Mouse (Mus musculus) forebrain, embryonic 11.5 days (tissue): ENCODE results near the gene Clcn2. TPM values are rescaled to one million over a fixed set of nuclear protein-coding genes. Genes with fewer than 3 reads are reported as not detected.
A peak's percentile ranks its signal among the peaks of the same experiment; 100 is the strongest.

Experiments
- ATAC-seq: fragments of 200-750 bp; cut with Nextera tagmentation; replicated peaks from 2 replicates; pipeline ENCODE4 v1.8.0; 2017; ENCODE audit warnings: moderate TSS enrichment; ENCODE audit not compliant: low FRiP score
- DNase-seq: peaks from one replicate; pipeline ENCODE4 v3.0.0-alpha.2; 2017; ENCODE audit warnings: low spot score
- H3K27ac ChIP-seq: fragments of 300-500 bp; sonication (generic); 2 replicates; pipeline ENCODE4 v1.5.1; 2014; ENCODE audit warnings: low read depth, low read length
- H3K27me3 ChIP-seq: fragments of 300-500 bp; sonication (generic); 2 replicates; pipeline ENCODE4 v1.6.1; 2014; ENCODE audit warnings: mild to moderate bottlenecking, low read length, mixed read lengths; ENCODE audit not compliant: control insufficient read depth, insufficient read depth
- H3K36me3 ChIP-seq: fragments of 300-500 bp; sonication (generic); 2 replicates; pipeline ENCODE4 v1.6.1; 2014; ENCODE audit warnings: mild to moderate bottlenecking, low read length, moderate library complexity, mixed read lengths; ENCODE audit not compliant: control insufficient read depth, insufficient read depth
- H3K4me1 ChIP-seq: fragments of 300-500 bp; sonication (generic); replicated peaks from 2 replicates; pipeline ENCODE4 v1.6.1; 2014; ENCODE audit warnings: low read length, mixed read lengths; ENCODE audit not compliant: control insufficient read depth, insufficient read depth
- H3K4me2 ChIP-seq: fragments of 300-500 bp; sonication (generic); 2 replicates; pipeline ENCODE4 v1.6.1; 2014; ENCODE audit warnings: low read depth, mild to moderate bottlenecking, low read length, moderate library complexity, mixed read lengths; ENCODE audit not compliant: severe bottlenecking
- H3K4me3 ChIP-seq: fragments of 300-500 bp; sonication (generic); 2 replicates; pipeline ENCODE4 v1.5.1; 2014; ENCODE audit warnings: low read depth, low read length
- H3K9ac ChIP-seq: fragments of 300-500 bp; sonication (generic); 2 replicates; pipeline ENCODE4 v1.6.1; 2014; ENCODE audit warnings: low read length
- H3K9me3 ChIP-seq: fragments of 300-500 bp; sonication (generic); 2 replicates; pipeline ENCODE4 v1.6.1; 2016; ENCODE audit warnings: low read length, mixed read lengths; ENCODE audit not compliant: control insufficient read depth
- WGBS: fragments of 180-500 bp; shearing (Covaris S2); extraction: QIAGEN DNeasy Blood & Tissue Kit; methylation state at CpG from one replicate; pipeline ENCODE4 v1.1.7; 2014; 5-methylcytosine and 5-hydroxymethylcytosine counted together
- polyA plus RNA-seq: library from polyadenylated mRNA; unstranded; fragments of >200 nt; fragmentation: Nextera tagmentation; extraction: Ambion mirVana; gene quantifications from 2 replicates; pipeline ENCODE4 v1.2.1, GENCODE M21; 2014

The Clcn2 gene
- polyA plus RNA-seq, 1 experiment from 2014 or later = 16.5 TPM

DNA sequence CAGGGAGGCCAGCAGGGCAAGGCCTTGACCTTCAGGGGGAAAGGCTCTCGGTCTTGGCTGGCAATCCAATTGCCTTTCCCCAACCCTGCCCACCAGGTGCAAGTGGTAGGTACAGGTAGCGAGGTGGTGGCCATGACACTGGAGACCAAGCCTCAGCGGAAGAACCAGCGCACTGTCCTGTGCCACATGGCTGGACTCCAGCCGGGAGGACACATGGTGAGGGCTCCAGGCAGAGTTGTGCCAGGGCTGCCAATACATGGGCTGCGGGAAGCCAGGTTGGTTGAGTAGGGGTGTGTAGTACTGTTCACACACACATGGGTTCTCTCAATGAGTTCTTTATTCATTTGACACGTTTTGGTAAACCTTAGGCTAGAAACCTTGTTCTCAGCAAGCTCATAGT is 18.6 kb upstream of the Clcn2 start:
- H3K36me3 ChIP-seq = no peaks in the 10 kb centered on the region

GRCm38 (mm10) chr16:20735651-20736050 is 18.1 kb upstream of the Clcn2 start:
- no peak overlapping the region for H3K9ac ChIP-seq
- H3K36me3 ChIP-seq = no peaks in the 10 kb centered on the region
- H3K4me1 ChIP-seq = peaks cover 15% of the 10 kb centered on the region; the same call in 1 of the 2 replicates
- no peak for DNase-seq
- H3K4me3 ChIP-seq = no peak overlapping the region
- H3K9me3 ChIP-seq = no peaks in the 10 kb centered on the region
- 80% methylated on average over 5 of the region's 5 CpGs for WGBS
- H3K4me2 ChIP-seq = no peak overlapping the region
- no peak overlapping the region for H3K27ac ChIP-seq
- ATAC-seq = no peak
- peaks cover 23% of the 10 kb centered on the region for H3K27me3 ChIP-seq

More for the DNA sequence above, 18.6 kb upstream of the Clcn2 start:
- no peak overlapping the region for H3K4me2 ChIP-seq
- peaks cover 15% of the 10 kb centered on the region; the same call in 1 of the 2 replicates for H3K4me1 ChIP-seq
- ATAC-seq (no peak), DNase-seq (no peak)
- no peaks in the 10 kb centered on the region for H3K9me3 ChIP-seq
- no peak overlapping the region for H3K9ac ChIP-seq
- 85% methylated on average over 7 of the region's 7 CpGs for whole genome bisulfite sequencing
- no peak overlapping the region for H3K27ac ChIP-seq
- peaks cover 23% of the 10 kb centered on the region for H3K27me3 ChIP-seq
- no peak overlapping the region for H3K4me3 ChIP-seq

DNA sequence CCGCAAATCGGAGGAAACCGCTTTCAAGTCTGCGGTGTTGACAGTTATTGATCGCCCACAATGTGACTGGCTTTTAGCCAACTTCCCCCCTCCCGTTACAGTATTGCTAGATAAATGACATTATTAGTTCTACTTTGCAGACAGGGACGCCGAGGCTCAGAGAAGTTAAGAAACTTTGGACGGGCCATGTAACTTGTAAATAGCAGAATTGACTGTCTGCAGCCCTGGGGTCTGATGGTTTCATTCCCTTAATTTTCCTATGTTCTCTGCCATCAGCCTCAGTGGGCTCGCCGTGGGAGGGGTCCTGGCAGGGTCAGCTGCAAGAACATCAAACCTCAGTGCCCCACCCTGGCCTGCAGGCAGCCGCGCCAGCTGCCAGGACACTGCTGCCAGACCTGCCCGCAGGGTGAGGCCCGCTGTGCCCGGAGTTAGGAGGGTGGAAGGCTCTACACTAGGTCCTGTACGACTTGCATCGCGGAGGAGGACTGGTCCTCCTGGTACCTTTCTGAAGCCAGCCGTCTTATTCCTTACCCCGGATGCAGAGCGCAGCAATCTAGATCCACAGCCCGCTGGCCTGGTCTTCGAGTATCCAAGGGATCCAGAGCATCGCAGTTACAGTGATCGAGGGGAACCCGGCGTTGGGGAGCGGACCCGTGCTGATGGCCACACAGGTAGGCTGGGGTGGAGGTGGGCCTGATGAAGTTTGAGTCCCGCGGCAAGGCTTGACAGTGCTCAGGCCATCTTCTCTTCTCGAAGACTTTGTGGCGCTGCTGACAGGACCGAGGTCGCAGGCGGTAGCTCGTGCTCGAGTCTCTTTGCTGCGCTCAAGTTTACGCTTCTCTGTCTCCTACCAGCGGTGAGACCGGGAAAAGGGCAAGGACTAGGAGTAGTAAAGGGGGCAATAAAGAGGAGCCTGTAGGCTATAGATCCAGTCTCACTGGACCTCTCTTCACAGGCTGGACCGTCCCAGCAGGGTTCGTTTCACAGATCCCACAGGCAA is 16.5 kb upstream of the Clcn2 start, which contains the start of gene Thpo:
TSS of gene Thpo (minus strand) at position 781 of the 1,000 bp plus-strand sequence.
- Histone ChIP-seq H3K27ac (no peak within 1 kb of the TSS), H3K4me3 (peak within 1 kb of the TSS; percentile 62), H3K4me2 (peak within 1 kb of the TSS; percentile 98), H3K4me1 (peaks cover 15% of the 10 kb centered on the region; the same call in 1 of the 2 replicates), H3K9me3 (no peaks in the 10 kb centered on the region), H3K9ac (peak within 1 kb of the TSS; percentile 74), H3K27me3 (peaks cover 23% of the 10 kb centered on the region), H3K36me3 (no peaks in the 10 kb centered on the region)
- 4% methylated on average over 45 of the region's 45 CpGs for WGBS
- no peak for ATAC-seq
- peak; percentile 61 for DNase-seq

GRCm38 (mm10) chr16:20732925-20733730 is 15.6 kb upstream of the Clcn2 start, which contains the start of gene Chrd:
TSS of gene Chrd (plus strand) at chr16:20733127.
- no peaks in the 10 kb centered on the region for H3K9me3 ChIP-seq
- under 1% methylated on average over 57 of the region's 70 CpGs for WGBS
- peaks cover 23% of the 10 kb centered on the region for H3K27me3 ChIP-seq
- H3K4me3 ChIP-seq = peak within 1 kb of the TSS; percentile 62
- ATAC-seq = peak; percentile 84
- DNase-seq = peak; percentile 85
- H3K4me2 ChIP-seq = peak within 1 kb of the TSS; percentile 98
- peaks cover 15% of the 10 kb centered on the region; the same call in 1 of the 2 replicates for H3K4me1 ChIP-seq
- peak within 1 kb of the TSS; percentile 74 for H3K9ac ChIP-seq
- H3K27ac ChIP-seq = peak within 1 kb of the TSS; percentile 27; the same call in 1 of the 2 replicates
- H3K36me3 ChIP-seq = no peaks in the 10 kb centered on the region

DNA sequence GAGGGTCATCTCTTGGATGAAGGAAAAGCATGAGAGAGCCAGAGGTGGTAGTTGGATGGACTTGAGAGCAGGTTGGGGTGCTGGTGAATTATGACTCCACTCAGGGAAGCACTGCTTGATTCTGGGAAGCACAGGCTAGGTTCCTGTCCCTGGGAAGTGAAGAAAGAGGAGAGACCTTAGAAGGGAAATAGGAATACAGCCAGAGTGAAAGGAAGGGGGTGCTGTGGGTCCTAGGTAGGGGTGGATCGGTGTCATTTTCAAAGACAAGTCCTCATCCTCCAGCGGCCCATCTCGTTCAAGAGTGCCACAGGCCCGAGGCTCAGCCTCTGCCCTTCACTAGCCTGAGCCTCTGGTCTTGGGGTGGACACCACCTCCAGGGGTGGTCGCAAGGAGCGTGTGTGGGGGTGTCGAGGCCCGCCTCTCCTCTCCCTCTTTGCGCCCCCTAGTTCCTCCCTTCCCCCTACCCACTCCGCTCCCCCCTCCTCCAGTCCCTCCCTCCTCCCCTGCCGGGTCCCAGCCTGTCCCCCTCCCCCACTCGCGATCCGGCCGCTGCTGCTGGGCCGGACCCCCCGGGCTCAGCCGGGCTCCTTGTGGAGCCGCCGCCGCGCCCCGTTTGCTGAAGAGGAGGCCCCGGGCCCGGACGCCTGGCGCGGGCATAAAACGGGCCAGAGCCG is 14.8 kb upstream of the Clcn2 start:
- H3K27me3 ChIP-seq = peaks cover 23% of the 10 kb centered on the region
- H3K9ac ChIP-seq = peak overlapping the region; percentile 74
- WGBS = under 1% methylated on average over 27 of the region's 30 CpGs
- H3K36me3 ChIP-seq = no peaks in the 10 kb centered on the region
- H3K4me1 ChIP-seq = peaks cover 15% of the 10 kb centered on the region; the same call in 1 of the 2 replicates
- ATAC-seq (peak; percentile 66), DNase-seq (peak; percentile 77)
- peak overlapping the region; percentile 98 for H3K4me2 ChIP-seq
- peak overlapping the region; percentile 62 for H3K4me3 ChIP-seq
- peak overlapping the region; percentile 27; the same call in 1 of the 2 replicates for H3K27ac ChIP-seq
- no peaks in the 10 kb centered on the region for H3K9me3 ChIP-seq

DNA sequence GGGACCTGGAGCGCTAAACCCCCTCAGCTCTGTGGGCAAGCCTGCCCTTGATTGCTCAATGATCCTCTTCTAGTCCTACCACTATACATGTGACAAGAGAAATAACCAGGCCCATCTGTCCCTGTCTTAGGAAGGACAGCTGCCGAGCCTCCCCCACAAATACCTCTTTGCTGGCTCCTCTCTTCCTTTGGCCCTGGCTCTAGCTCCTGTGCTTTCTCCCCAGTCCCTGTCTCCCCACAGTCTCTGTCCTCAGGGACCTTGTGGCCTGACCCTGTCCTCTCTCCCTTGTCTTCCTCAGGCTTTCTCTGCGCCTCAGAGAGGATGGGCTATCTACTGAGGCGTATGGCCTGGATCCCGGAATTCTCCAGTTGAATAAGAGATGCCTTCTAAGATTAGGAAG is 14.1 kb upstream of the Clcn2 start:
- Histone ChIP-seq H3K27ac (no peak overlapping the region), H3K4me2 (no peak overlapping the region), H3K9me3 (no peaks in the 10 kb centered on the region), H3K4me1 (peaks cover 15% of the 10 kb centered on the region; the same call in 1 of the 2 replicates), H3K9ac (no peak overlapping the region), H3K4me3 (no peak overlapping the region), H3K36me3 (no peaks in the 10 kb centered on the region), H3K27me3 (peaks cover 23% of the 10 kb centered on the region)
- 70% methylated on average over 5 of the region's 5 CpGs for WGBS
- DNase-seq (no peak), ATAC-seq (no peak; the same call in 1 of the 2 replicates)

GRCm38 (mm10) chr16:20730293-20730711 is 12.8 kb upstream of the Clcn2 start:
- Histone ChIP-seq H3K9me3 (no peaks in the 10 kb centered on the region), H3K4me2 (no peak overlapping the region), H3K36me3 (no peaks in the 10 kb centered on the region), H3K9ac (no peak overlapping the region), H3K27me3 (peaks cover 20% of the 10 kb centered on the region), H3K4me3 (no peak overlapping the region), H3K27ac (no peak overlapping the region), H3K4me1 (peaks cover 15% of the 10 kb centered on the region; the same call in 1 of the 2 replicates)
- no peak for ATAC-seq
- no peak for DNase-seq
- 36% methylated on average over 5 of the region's 5 CpGs for WGBS

- H3K4me1 ChIP-seq = no peaks in the 10 kb centered on the region
- no peak overlapping the region for H3K9ac ChIP-seq
- H3K4me2 ChIP-seq = no peak overlapping the region
- H3K9me3 ChIP-seq = no peaks in the 10 kb centered on the region
- H3K4me3 ChIP-seq = no peak overlapping the region
- DNase-seq = peak; percentile 3
- 75% methylated on average over 1 of the region's 1 CpGs for WGBS
- no peak for ATAC-seq
- H3K36me3 ChIP-seq = no peaks in the 10 kb centered on the region
- H3K27me3 ChIP-seq = no peaks in the 10 kb centered on the region
- no peak overlapping the region for H3K27ac ChIP-seq
Measured at GRCm38 (mm10) chr16:20726384-20726783, 8.8 kb upstream of the Clcn2 start.
